Mouse (Mus musculus) cerebellum, adult 2 months (tissue): ENCODE measurements around the gene Ddx46.

ENCODE experiments used
- CTCF ChIP-seq: fragments of 200-500 bp; IDR thresholded peaks from 2 replicates; pipeline ENCODE4 v1.5.1; 2011; ENCODE audit warnings: low read depth, mild to moderate bottlenecking, control low read depth, low read length, moderate library complexity, borderline replicate concordance; ENCODE audit not compliant: insufficient read depth
- POLR2A ChIP-seq: fragments of 200-500 bp; IDR thresholded peaks from 2 replicates; pipeline ENCODE4 v1.6.1; 2011; ENCODE audit warnings: low read length, control low read depth, borderline replicate concordance; ENCODE audit not compliant: insufficient read depth

GRCm38 (mm10) chr13:55714501-55715166 is 79.8 kb downstream of the Ddx46 start, which contains the start of gene Txndc15:
- TF ChIP-seq CTCF (no peak), POLR2A (peak; percentile 54; the same call in 1 of the 2 replicates)
